Mouse (Mus musculus) thymus, postnatal 14 days (tissue): ENCODE results near the gene Gne.
"Not testable (repeated sequence)": the region's sequence is repeated elsewhere in the genome, so short reads cannot be mapped to it uniquely, and the experiment has no call there.

Source experiments
- DNase-seq: peaks from one replicate; pipeline ENCODE4 v3.0.0; 2021

Gene Gne

DNA sequence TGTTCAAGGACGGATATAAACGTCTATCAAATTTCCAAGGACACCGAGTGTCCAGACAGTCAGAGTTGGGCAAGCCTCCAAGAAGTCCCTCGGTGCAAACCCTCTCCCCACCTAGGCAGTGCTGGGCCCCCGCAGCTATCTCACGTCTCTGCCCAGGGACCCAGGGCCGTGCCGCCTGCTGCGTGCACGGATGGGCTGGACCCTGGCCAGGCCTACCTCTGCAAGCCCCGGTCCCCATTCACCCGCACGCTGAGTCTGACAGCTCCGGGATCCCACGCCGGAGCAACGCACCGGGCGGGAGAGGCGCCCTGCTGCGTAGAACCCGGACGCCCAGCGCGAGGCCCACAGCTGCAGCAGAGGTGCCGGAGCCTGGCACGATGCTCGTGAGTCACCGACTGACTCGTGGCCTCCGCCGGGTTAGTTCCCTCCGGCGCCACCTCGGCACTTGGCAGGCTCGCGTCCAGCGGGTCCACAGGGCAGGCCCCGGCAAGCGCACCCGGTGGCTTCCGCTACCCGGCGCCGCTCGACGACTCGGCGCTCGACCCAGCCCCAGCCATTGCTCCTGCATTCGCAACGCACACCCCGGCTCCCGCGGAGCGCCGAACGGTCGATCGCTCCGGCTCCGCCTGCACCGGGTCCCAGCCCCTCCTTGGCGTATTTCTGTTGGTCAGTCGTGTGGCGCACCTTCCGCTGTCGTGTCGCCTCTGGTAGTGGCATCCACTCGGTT, 11.7 kb downstream of the Gne start:
- peak; percentile 94 for DNase-seq

DNA sequence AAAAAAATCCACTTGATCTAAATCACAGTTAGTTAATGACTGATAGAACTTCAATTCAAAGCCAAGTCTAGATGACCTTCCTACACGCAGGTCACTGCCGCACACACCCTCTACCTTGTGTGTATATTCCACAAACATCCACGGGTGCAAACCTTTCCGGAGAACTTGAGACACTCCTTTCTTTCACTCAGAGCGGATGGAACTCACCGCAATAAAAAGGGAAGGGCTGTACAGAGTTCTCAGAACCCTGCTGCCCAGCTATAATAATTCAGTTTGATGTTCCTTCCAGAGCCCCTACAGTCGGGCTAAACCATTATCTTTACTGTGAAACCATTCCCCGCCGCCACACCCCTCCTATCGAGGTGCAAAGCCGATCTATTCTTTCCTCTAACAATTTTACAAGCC, 12.2 kb downstream of the Gne start:
- no peak for DNase-seq

- DNase-seq = no peak
These were observed 13.3 kb downstream of the Gne start for GRCm38 (mm10) chr4:44070641-44071040.

DNA sequence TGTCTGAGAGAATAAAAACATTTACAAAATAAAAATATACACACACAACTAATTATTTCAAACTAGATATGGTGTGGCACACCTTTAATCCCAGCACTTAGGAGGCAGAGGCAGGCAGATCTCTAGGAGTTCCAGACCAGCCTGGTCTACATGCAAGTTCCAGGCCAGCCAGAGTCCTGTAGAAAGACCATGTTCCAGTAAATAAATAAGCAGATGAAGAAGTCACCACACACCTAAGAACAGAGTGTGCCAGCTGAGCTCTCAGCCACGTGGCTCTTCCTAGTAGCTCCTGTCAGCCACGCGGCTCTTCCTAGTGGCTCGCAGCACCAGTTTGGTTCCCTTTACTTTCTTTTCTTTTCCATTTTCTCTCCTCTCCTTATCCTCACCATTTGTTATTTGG, 14.6 kb downstream of the Gne start:
- no peak for DNase-seq

GRCm38 (mm10) chr4:44068736-44069135, 15.2 kb downstream of the Gne start:
- DNase-seq = no peak

- DNase-seq = no peak
These were observed 17.1 kb downstream of the Gne start for GRCm38 (mm10) chr4:44066891-44067290.

GRCm38 (mm10) chr4:44065355-44066025, 18.5 kb downstream of the Gne start:
- peak; percentile 96 for DNase-seq

DNA sequence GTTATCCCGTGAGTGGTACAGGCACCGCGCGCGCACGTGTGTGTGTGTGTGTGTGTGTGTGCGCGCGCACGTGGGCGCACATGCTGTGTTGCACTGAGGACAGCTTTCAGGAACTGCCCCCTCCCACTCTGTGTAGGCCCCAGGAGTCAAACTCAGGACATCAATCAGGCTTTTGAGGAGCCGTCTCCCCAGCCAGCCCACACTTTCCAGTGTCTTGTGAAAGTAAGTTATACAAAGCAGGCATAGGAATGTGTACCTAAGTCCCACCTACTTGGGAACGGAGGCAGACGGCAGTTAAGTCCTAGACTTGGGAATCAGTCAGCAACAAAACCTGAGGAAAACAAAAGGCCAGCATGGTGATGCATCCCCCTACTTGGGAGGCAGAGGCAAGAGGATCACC, 21.2 kb downstream of the Gne start:
- DNase-seq = no peak

GRCm38 (mm10) chr4:44062062-44062461, 21.9 kb downstream of the Gne start:
- DNase-seq = peak; percentile 36

DNA sequence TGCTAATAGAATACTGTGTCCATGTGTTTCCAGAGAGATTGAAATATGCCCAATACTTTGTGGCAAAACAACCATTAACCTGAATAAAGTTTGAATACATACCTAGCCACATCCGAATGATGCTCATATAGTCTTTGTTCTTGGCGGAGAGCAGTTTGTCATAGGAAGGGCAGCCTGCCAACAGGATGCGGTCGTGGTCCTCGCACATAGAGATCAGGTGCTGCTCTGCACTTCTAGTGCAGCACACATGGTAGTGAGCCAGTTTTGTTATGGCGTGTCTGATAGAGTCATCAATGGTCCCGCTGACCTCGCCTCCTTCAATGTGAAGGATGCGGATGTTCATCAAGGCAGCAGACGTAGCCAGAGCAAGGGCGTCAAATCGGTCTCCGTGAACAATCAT, 24.3 kb downstream of the Gne start:
- DNase-seq = peak; percentile 43

GRCm38 (mm10) chr4:44049812-44050211, 34.2 kb downstream of the Gne start:
- no peak for DNase-seq

GRCm38 (mm10) chr4:44046066-44046465, 37.9 kb downstream of the Gne start:
- no peak for DNase-seq

DNA sequence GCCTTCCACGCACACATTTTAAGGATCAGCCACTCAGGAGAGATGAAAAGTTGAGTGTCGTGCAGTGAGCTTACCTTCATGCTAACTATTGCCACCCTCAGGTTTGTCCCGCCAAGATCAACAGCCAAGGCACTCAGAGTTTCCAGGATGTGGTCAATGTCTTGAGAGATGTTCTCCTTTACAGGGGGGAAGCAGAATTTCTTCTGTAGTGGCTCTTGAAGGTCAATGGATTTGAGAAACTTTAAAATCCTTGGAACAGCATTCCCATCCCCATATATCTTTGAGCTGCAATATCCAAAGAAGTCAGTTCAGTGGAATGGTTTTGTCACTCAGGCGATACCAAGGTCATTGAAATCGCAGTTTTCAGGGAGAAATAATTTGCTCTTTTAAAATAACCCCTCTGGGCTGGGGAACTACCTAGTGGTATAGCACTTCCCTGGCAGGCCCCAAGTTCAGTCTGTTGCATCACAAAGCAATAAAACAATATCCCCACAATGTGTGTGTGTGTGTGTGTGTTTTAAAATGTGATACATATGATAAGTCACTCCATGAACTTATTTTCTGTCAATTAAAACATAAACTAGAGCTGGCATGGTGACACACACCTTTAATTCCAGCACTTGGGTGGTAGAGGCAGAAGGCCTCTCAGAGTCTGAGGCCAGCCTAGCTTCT, 39.2 kb downstream of the Gne start:
- DNase-seq = no peak

DNA sequence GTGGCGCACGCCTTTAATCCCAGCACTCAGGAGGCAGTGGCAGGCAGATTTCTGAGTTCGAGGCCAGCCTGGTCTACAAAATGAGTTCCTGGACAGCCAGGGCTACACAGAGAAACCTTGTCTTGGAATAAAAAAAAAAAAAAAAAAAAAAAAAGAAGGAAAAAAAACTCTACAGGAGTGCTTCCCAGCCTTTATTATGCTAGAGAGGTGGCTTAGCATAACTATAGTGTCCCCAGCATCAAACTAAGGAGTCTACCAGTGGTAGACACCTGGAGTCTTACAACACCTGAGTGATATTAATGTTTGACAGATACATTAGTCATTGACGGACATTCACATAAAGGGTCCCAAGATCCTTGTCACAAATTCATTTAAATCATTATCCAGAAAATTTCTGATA, 40.8 kb downstream of the Gne start:
- DNase-seq = not testable (repeated sequence)

- no peak for DNase-seq
These were observed 41.5 kb downstream of the Gne start for GRCm38 (mm10) chr4:44042429-44042828.

- no peak for DNase-seq
These were observed 43.2 kb downstream of the Gne start for GRCm38 (mm10) chr4:44040802-44041201.

- DNase-seq = no peak
These were observed 47.5 kb downstream of the Gne start for GRCm38 (mm10) chr4:44036455-44036854.

DNA sequence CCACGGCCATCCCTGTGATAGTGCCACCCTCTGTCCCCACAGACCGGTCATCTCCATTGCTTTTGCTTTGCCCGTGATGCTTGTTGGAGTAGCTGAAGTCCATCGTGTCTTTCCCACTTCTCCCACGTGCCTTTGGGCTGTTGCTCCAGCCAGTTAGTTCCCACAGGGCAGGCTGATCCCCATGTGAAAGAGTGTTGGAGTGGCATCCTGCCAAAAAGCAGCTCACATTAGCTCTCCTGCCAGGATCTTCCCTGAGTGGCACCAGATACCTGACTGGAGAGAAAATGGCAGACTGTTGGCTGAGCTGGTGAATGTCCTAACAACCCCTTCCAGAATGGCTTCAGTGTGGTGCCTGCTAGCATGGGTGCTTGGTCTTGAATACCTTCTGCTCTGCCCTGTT, 52.5 kb downstream of the Gne start:
- DNase-seq = no peak

- no peak for DNase-seq
These were observed 54.3 kb downstream of the Gne start for GRCm38 (mm10) chr4:44029661-44030066.

- no peak for DNase-seq
These were observed 55.5 kb downstream of the Gne start for GRCm38 (mm10) chr4:44028303-44029135.

DNA sequence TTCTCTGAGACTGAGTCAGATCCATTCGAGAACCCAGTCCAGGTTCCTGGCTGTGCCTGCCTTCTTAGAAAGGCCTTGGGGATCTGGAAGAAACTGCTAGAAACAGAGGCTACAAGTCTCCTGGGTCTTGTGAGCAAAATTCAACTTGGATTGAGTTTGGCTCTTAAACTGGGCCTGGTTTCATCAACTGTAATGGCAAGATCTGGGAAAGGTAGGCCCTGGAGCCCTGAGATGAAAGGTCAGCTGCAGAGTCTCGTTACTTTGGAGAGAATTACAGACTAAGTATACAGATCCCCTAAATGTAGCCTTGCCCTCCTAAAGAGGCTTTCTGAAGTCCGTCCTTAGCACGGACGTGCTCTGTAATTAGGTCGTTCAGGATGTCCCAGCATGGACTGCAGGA, 58.4 kb downstream of the Gne start:
- DNase-seq = no peak

DNA sequence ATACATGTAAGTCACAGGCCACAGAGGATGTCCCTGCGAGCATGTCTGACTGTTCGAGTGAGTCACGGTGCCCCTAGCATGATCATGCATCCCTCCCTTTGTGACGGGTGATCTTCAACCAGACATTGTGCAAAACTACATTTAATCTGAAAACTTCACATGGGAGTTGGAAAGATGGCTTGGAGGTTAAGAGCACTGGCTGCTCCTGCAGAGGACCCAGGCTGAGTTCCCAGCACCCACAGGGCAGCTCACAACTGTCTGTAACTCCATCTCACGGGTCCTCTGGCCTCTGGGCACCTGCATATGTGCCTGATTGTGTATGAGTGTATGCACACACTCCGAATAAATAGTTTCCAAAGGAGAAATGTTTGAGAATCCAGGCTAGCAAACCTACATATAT, 59.7 kb downstream of the Gne start:
- no peak for DNase-seq

GRCm38 (mm10) chr4:44023681-44024080, 60.3 kb downstream of the Gne start:
- DNase-seq = no peak
